Mouse (Mus musculus) C2C12 (cell line): ENCODE data around the gene Pak6. TPM values are rescaled to one million over a fixed set of nuclear protein-coding genes. Genes with fewer than 3 reads are reported as not detected.

Source experiments
- H3K27me3 ChIP-seq: one replicate; pipeline ENCODE4 v1.6.1; 2011; ENCODE audit not compliant: control insufficient read depth, insufficient read depth, insufficient read length
- H3K36me3 ChIP-seq: one replicate; pipeline ENCODE4 v1.6.1; 2011; ENCODE audit not compliant: control insufficient read depth, insufficient read depth
- H3K4me3 ChIP-seq: one replicate; pipeline ENCODE4 v1.5.1; 2011; ENCODE audit warnings: mild to moderate bottlenecking, control low read depth; ENCODE audit not compliant: poor library complexity, insufficient read depth, severe bottlenecking
- H3K79me2 ChIP-seq: one replicate; pipeline ENCODE4 v1.6.1; 2011; ENCODE audit not compliant: control insufficient read depth, insufficient read depth
- H3K79me3 ChIP-seq: one replicate; pipeline ENCODE4 v1.6.1; 2011; ENCODE audit warnings: low read depth, control low read depth
- H3ac ChIP-seq: one replicate; pipeline ENCODE3; 2011; ENCODE audit warnings: low read depth; ENCODE audit not compliant: control insufficient read depth, insufficient read length
- CEBPB ChIP-seq: IDR thresholded peaks from one replicate; pipeline ENCODE4 v1.6.1; 2011; ENCODE audit warnings: low read depth, mild to moderate bottlenecking, control low read depth, moderate library complexity
- CTCF ChIP-seq: IDR thresholded peaks from one replicate; pipeline ENCODE4 v1.5.1; 2011; ENCODE audit not compliant: control insufficient read depth, insufficient read depth, insufficient read length
- FOSL1 ChIP-seq: IDR thresholded peaks from one replicate; pipeline ENCODE4 v1.8.0; 2011; ENCODE audit warnings: mild to moderate bottlenecking, low read length; ENCODE audit not compliant: poor library complexity, insufficient read depth, severe bottlenecking
- MAX ChIP-seq: IDR thresholded peaks from one replicate; pipeline ENCODE4 v1.6.1; 2011; ENCODE audit warnings: mild to moderate bottlenecking, control low read depth
- MYOD1 ChIP-seq: IDR thresholded peaks from one replicate; pipeline ENCODE4 v1.6.1; 2011; ENCODE audit warnings: low read depth; ENCODE audit not compliant: control insufficient read depth, insufficient read length
- MYOG ChIP-seq: IDR thresholded peaks from one replicate; pipeline ENCODE4 v1.6.1; 2011; ENCODE audit not compliant: control insufficient read depth, insufficient read length; ENCODE audit errors: extremely low read depth
- USF1 ChIP-seq: IDR thresholded peaks from one replicate; pipeline ENCODE4 v1.6.1; 2011; ENCODE audit warnings: low read depth, mild to moderate bottlenecking, control low read depth, moderate library complexity
- polyA plus RNA-seq: library from polyadenylated mRNA; unstranded; fragments of >200 nt; fragmentation: generic; extraction: Trizol; gene quantifications from one replicate; pipeline ENCODE4 v1.2.1, GENCODE M21; 2012; ENCODE audit warnings: missing spikeins

Gene Pak6
- polyA plus RNA-seq, 1 experiment = 0.13 TPM

DNA sequence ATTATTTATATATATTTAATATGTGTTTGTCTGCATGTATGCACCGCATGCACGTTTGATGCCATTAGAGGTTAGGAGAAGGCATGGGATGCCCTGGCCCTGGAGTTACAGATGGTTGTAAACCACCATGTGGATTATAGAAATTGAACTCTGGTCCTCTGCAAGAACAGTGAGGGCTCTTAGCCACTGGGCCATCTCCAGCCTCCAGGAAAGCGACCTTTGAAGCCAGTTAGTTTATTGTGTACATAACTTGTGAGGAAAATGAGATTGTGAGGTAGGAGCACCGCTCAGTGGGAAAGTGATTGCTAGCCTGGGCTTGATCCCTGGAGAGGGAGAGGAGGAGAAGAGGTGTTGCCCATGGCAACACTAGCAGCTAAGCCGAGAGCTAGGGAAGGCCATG lies 25.8 kb upstream of the Pak6 start:
- Histone ChIP-seq H3K36me3 (peaks cover 82% of the 10 kb centered on the region), H3K79me3 (no peaks in the 10 kb centered on the region), H3K27me3 (no peaks in the 10 kb centered on the region), H3K79me2 (no peaks in the 10 kb centered on the region), H3K4me3 (no peak overlapping the region), H3ac (no peak overlapping the region)
- TF ChIP-seq MYOG (no peak), MYOD1 (no peak), CTCF (no peak), CEBPB (no peak), USF1 (no peak), MAX (no peak), FOSL1 (no peak)

DNA sequence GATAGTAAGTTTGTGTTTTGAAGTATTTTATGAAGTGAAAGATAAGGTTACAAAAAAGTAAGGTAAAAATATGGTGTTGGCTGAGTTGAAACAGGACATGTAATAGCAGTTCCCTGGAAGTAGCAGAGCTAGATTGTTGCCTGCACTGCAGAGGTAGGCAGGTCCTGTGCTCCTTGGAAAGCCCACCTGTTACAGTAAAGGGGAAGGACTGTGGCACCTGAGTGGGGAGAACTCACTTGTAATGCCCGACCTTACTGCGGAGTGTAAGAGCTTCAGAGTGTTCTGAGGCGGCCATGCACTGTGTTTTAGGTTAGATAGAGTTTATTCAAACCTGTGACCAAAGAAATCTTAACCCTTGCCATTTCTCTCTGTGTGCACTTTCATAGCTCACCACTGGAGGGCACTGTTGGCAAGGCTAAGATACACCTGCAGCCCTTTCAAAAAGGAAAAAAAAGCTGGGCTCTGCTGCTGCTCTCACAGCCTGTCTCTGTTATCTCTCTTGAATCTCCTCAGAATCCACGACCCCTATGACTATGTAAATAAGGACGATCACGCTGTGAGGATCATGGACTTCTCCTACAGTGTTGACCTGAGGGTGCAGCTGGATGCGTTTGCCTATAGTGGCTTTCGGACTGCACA lies 25.1 kb upstream of the Pak6 start:
- Histone ChIP-seq H3K27me3 (no peaks in the 10 kb centered on the region), H3ac (no peak overlapping the region), H3K79me2 (no peaks in the 10 kb centered on the region), H3K79me3 (no peaks in the 10 kb centered on the region), H3K36me3 (peaks cover 79% of the 10 kb centered on the region), H3K4me3 (no peak overlapping the region)
- TF ChIP-seq CTCF (peak; percentile 38), USF1 (no peak)

DNA sequence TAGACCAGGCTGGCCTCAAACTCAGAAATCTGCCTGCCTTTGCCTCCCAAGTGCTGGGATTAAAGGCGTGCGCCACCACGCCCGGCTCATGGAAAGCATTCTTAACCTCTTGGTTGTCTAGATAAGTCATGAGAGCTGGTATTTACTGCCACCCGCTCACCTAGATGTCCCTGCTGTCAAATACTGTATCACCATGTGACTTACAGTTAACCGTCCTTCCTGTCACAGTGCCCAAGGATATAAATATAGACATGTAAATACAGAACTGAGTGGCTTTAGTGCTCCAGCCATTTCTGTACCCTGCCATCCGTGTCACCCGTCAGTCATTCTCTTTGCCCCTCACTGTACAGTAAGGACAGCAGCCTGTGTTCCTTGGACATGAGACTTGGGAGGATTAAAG lies 24.4 kb upstream of the Pak6 start:
- Histone ChIP-seq H3K36me3 (peaks cover 73% of the 10 kb centered on the region), H3K4me3 (no peak overlapping the region), H3K79me2 (no peaks in the 10 kb centered on the region), H3ac (no peak overlapping the region), H3K27me3 (no peaks in the 10 kb centered on the region), H3K79me3 (no peaks in the 10 kb centered on the region)
- no peak for TF ChIP-seq CEBPB
- no peak for TF ChIP-seq USF1
- no peak for TF ChIP-seq MYOD1
- no peak for TF ChIP-seq FOSL1
- TF ChIP-seq MAX = no peak
- no peak for TF ChIP-seq CTCF
- no peak for TF ChIP-seq MYOG

DNA sequence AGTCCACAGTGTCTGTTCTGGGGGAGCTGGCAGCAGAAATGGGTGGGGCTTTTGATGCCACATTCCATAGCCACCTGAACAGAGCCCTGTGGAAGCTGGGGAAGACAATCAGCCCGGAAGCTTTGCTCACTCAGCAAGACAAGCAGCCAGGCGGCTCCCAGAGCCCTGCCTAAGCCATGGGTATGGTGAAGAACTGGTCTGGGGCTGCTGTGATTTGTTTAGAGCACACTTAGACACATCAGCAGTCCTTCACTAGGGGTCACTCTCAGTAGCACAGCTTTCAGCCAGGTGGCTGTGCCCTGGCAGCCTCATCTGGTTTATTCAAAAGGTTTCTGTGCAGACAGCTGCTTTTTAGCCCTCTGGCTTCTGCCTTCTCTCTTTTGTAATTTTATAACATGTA lies 22.0 kb upstream of the Pak6 start:
- H3K27me3 ChIP-seq = no peaks in the 10 kb centered on the region
- TF ChIP-seq CTCF (no peak), MYOG (no peak), USF1 (no peak), MYOD1 (no peak), CEBPB (no peak), MAX (no peak), FOSL1 (no peak)
- no peak overlapping the region for H3K4me3 ChIP-seq
- H3K79me3 ChIP-seq = no peaks in the 10 kb centered on the region
- peaks cover 57% of the 10 kb centered on the region for H3K36me3 ChIP-seq
- H3K79me2 ChIP-seq = no peaks in the 10 kb centered on the region
- H3ac ChIP-seq = no peak overlapping the region

DNA sequence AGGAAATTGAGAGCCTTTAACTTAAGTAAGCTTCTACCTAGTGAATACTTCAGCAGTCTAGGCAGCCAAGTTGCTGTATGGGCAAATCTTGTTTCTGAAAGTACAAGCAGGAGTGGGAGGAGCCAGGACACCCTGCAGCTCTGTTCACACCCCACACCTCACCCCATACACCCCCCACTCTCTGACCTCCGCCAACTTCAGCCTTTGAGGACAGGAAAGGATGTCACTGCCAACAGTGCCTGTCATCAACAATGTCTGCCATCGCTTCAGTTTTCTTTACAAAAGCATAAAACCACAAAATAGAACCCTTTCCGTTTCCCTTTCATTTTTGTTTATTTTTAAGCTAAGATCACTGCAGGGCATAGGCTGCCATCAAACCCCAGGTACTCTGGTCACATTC lies 20.7 kb upstream of the Pak6 start:
- TF ChIP-seq USF1 (no peak), MYOG (no peak), FOSL1 (no peak), CTCF (no peak), CEBPB (no peak), MYOD1 (no peak), MAX (no peak)
- H3K79me2 ChIP-seq = no peaks in the 10 kb centered on the region
- no peak overlapping the region for H3ac ChIP-seq
- no peaks in the 10 kb centered on the region for H3K27me3 ChIP-seq
- peaks cover 48% of the 10 kb centered on the region for H3K36me3 ChIP-seq
- no peaks in the 10 kb centered on the region for H3K79me3 ChIP-seq
- no peak overlapping the region for H3K4me3 ChIP-seq

DNA sequence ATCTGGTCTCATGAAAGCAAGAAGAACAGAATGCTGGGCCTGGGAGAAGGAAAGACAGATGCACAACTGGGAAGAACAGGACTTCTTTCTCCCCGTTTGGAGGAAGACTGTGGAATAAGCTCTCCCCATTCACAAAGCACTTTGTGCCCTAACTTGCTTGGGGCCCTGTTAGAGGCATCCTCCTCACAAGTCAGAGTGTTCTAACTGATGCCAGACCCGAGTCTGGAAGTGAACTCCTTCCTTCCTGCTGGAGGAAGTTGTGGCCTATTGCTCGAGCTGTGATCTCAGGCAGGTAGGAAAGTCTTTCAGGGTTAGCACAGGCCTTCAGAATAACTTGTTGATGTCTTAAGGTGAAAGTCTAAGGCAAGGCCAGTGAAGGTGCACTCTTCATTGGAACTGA lies 20.2 kb upstream of the Pak6 start:
- Histone ChIP-seq H3K36me3 (peaks cover 43% of the 10 kb centered on the region), H3K79me2 (no peaks in the 10 kb centered on the region), H3ac (no peak overlapping the region), H3K27me3 (no peaks in the 10 kb centered on the region), H3K4me3 (no peak overlapping the region), H3K79me3 (no peaks in the 10 kb centered on the region)
- TF ChIP-seq USF1 (no peak), MYOD1 (no peak), MYOG (no peak), FOSL1 (no peak), CTCF (no peak), MAX (no peak), CEBPB (no peak)
